Mouse (Mus musculus) adrenal gland, postnatal 0 days (tissue): ENCODE data around the gene Mogs. TPM values are rescaled to one million over a fixed set of nuclear protein-coding genes. Genes with fewer than 3 reads are reported as not detected.

Source experiments
- microRNA-seq: library from miRNA; unstranded; fragments of <30 nt; microRNA quantifications from one replicate; pipeline ENCODE4, GENCODE M21; 2016; ENCODE audit warnings: borderline replicate concordance; ENCODE audit not compliant: insufficient number of aligned reads
- polyA plus RNA-seq: library from polyadenylated mRNA; unstranded; fragments of >200 nt; fragmentation: Nextera tagmentation; extraction: Ambion mirVana; gene quantifications from 2 replicates; pipeline ENCODE4 v1.2.1, GENCODE M21; 2015

Mogs gene
- polyA plus RNA-seq, result 25.9 and 42.3 TPM in 2 replicates

DNA sequence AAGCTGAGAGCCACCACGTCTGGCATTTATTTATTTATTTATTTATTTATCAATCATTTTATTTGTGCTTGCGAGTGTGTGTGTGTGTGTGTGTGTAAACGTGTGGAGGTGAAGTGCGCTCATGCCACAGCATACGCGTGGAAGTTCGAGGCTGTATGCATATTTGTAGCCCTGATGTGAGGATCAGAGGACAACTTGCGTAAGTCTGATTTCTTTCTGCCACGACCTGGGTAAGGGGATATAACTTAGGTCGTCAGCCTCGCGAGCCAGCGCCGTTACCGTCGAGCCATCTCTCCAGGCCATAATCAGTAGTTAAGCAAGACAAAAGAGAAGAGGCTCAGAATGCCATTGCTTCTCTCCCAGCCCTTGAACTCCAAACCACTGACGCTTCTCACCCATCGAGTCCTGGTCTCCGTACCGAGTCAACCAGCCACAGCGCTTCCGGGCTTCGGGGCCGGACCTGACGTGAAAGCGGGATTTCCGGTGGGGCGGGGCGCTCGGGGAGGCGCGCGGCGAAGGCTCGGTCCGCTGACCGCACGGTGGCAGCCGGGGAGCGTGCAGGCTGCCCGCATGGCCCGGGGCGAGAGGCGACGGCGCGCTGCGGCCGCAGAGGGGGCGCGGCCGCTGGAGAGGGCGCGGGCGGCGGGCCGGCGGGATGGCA is at the start of gene Mogs:
Gene Mogs (plus strand): TSS at position 486 of the 661 bp plus-strand sequence.

DNA sequence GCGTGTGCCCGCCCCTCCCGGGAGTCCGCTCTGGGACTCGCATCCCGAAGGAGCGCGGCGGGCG is 45.2 kb upstream of the Mogs start, which contains the start of gene Tlx2:
Gene Tlx2 (minus strand): TSS at position 47 of the 64 bp plus-strand sequence.

DNA sequence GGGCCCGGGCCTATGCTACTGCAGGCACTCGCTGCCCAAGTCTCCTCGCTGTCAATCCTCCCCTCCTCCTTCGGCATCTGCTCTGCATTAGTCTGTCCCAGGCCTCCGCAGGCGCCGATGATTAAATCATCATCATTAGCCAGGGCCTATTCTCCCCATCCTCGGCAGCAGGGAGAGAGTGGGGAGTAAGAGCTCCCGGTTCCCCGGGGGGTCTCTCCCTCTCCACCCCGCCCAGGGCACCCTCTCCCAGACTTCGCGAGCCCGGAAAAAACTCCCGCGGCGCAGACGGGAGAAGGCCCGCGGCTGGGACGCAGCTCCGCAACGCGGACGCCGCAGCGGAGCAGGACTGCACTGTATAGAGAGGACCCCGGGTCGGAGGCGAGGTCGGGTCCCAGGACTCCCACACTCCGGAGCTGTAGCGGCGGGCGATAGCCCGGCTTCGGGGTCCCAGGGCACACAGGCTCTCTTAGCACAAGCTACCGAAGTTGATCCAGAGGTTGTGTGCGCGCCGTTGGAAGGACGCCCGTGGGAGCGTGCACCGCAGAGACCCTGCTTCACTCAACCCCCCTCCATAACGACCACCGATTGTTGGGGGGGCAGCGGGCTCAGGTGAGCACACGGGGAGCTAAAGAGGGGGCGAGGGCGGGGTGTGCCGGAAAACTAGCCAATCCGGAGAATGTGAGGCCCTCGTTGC is 37.5 kb upstream of the Mogs start, which contains the start of gene Pcgf1:
Gene Pcgf1 (plus strand): TSS at position 240 of the 694 bp plus-strand sequence.

GRCm38 (mm10) chr6:83086121-83087035 is 28.9 kb upstream of the Mogs start, which contains the start of gene Lbx2:
Gene Lbx2 (plus strand): TSS chr6:83086367.

GRCm38 (mm10) chr6:83101316-83101687 is 14.0 kb upstream of the Mogs start, which contains the start of the genes Ccdc142 and Gm42688:
Gene Ccdc142 (plus strand): TSS chr6:83101601.
Gene Gm42688 (plus strand): TSS chr6:83101617.

GRCm38 (mm10) chr6:83108762-83109668 is 6.3 kb upstream of the Mogs start, which contains the start of gene Mrpl53:
Gene Mrpl53 (plus strand): TSS chr6:83109040.

DNA sequence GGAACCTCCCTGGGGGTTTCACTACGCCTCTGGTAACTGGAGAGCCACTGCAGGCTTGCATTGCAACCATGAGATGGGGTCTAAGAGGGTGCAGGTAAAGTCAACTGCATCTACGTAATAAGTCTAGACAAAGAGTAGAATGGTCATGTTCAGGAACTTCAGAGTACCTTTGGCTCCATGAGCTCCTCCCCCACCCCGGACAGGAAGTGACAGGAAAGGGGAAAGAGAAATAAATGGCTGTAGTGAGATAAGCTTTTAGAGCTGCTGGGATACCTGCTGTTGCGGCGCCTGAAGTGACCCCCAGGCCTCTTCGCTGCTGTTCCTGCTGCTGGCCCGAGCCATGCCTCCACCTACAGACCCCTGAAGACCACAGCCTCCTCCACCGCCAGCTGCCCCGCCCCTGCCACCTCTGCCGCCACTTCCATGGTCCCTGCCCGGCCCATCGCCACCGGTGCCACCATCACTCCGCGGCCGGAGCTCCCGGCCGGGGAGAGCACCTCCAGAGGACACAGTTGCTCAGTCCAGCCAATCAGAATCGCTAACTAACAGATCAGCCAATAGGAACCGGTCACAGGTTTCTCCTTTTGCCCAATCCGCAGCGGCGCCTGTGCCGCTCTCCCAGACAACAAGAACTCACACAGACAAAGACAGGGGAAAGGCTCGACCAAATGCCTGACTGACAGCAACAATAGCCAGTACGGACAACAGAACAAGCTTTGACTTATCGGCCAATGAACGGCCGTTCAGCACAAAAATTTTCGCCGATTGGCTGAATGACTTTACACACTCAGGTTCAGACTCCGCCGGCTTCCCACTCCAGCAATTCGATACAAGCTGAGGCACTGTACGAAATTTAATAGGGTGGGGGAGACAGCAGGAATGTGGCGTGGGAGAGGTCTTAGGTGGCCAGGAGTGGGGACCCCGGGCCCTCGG is 5.9 kb downstream of the Mogs start, which contains the start of gene Wbp1:
Gene Wbp1 (minus strand): TSS at position 630 of the 933 bp plus-strand sequence.

GRCm38 (mm10) chr6:83125331-83125730 is 10.0 kb downstream of the Mogs start, which contains the start of gene Ino80b:
Gene Ino80b (minus strand): TSS chr6:83125431.

DNA sequence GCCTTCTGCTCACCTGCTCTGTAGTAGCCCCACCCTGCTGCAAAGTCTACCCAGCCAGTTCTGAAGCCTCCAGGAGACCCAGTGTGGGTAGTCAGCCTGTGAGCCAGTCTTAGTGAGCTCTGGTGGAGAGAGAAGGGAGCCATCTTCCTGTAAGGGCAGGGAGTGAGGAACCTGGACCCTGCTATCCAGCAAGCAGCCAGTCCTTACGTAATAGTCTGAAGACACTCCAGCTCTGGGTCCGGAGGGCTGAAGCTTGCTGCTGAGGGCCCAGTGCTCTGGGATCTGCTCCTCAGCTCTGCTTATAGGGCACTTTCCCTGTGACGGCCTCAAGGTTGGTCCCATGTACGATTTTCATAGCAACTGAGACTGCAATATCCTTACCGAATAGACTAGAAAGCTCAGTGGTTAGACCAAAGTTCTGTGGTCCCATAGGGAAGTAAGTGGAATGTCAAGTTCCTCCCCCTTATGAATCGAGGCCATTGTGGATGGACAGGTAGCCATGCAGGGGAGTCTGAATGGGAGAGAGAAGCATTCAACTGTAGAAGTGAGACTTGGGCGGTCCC is 19.7 kb downstream of the Mogs start, which contains the start of gene Rtkn:
Gene Rtkn (plus strand): TSS at position 513 of the 563 bp plus-strand sequence.

GRCm38 (mm10) chr6:83156259-83156684 is 41.0 kb downstream of the Mogs start, which contains the start of the genes Wdr54 and 1700003E16Rik:
Gene Wdr54 (minus strand): TSS chr6:83156397.
Gene 1700003E16Rik (plus strand): TSS chr6:83156404.

GRCm38 (mm10) chr6:83165607-83166242 is 50.4 kb downstream of the Mogs start, which contains the start of gene Dctn1:
Gene Dctn1 (plus strand): TSS chr6:83165920.

Small RNA genes within 50 kb of the gene (microRNA-seq; reads per million reads assigned to microRNA genes)
- not detected for gene Mir3470a

Other genes starting within 250 kb of the Mogs start
- 1.8 and 6.6 TPM in 2 replicates for gene Sema4f, start 175.7 kb upstream of the Mogs start, polyA plus RNA-seq
- gene M1ap, start 168.6 kb upstream of the Mogs start, polyA plus RNA-seq, result 0.95 and 1.8 TPM in 2 replicates
- gene Dok1, start 82.0 kb upstream of the Mogs start, polyA plus RNA-seq, result 10.4 and 13.8 TPM in 2 replicates
- gene Loxl3, start 81.3 kb upstream of the Mogs start, polyA plus RNA-seq, result 8.0 and 10.3 TPM in 2 replicates
- 125 and 198 TPM in 2 replicates for gene Aup1, start 61.0 kb upstream of the Mogs start, polyA plus RNA-seq
- gene Htra2, start 60.2 kb upstream of the Mogs start, polyA plus RNA-seq, result 72.7 and 85.4 TPM in 2 replicates
- gene Dqx1, start 57.7 kb upstream of the Mogs start, polyA plus RNA-seq, result 2.2 and 2.9 TPM in 2 replicates
- gene Tlx2, start 45.2 kb upstream of the Mogs start, polyA plus RNA-seq, result 47.4 and 57.0 TPM in 2 replicates
- gene Pcgf1, start 37.6 kb upstream of the Mogs start, polyA plus RNA-seq, result 77.1 and 86.5 TPM in 2 replicates
- 32.9 and 50.3 TPM in 2 replicates for gene Lbx2, start 29.1 kb upstream of the Mogs start, polyA plus RNA-seq
- 1.6 and 5.7 TPM in 2 replicates for gene Ccdc142, start 13.9 kb upstream of the Mogs start, polyA plus RNA-seq
- 2.5 and 5.4 TPM in 2 replicates for gene Gm42688, start 13.9 kb upstream of the Mogs start, polyA plus RNA-seq
- 177 and 257 TPM in 2 replicates for gene Mrpl53, start 6.5 kb upstream of the Mogs start, polyA plus RNA-seq
- gene Wbp1, start 6.1 kb downstream of the Mogs start, polyA plus RNA-seq, result 78.7 and 93.8 TPM in 2 replicates
- gene Ino80b, start 9.9 kb downstream of the Mogs start, polyA plus RNA-seq, result 13.7 and 17.2 TPM in 2 replicates
- gene Rtkn, start 20.0 kb downstream of the Mogs start, polyA plus RNA-seq, result 16.9 and 27.2 TPM in 2 replicates
- 2.9 and 4.3 TPM in 2 replicates for gene Wdr54, start 40.9 kb downstream of the Mogs start, polyA plus RNA-seq
- 0.41 and 0.72 TPM in 2 replicates for gene 1700003E16Rik, start 40.9 kb downstream of the Mogs start, polyA plus RNA-seq
- gene Dctn1, start 50.4 kb downstream of the Mogs start, polyA plus RNA-seq, result 60.7 and 63.9 TPM in 2 replicates
- 0.12 TPM in 1 of 2 replicates, not detected in the other for gene Slc4a5, start 104.3 kb downstream of the Mogs start, polyA plus RNA-seq
- 18.6 and 19.4 TPM in 2 replicates for gene Mthfd2, start 210.4 kb downstream of the Mogs start, polyA plus RNA-seq
- 33.9 and 40.3 TPM in 2 replicates for gene Mob1a, start 210.5 kb downstream of the Mogs start, polyA plus RNA-seq
- 308 and 352 TPM in 2 replicates for gene Bola3, start 233.7 kb downstream of the Mogs start, polyA plus RNA-seq